Comparison of ENCODE assay signal across 7 mouse cellular contexts in the genomic region with DNA sequence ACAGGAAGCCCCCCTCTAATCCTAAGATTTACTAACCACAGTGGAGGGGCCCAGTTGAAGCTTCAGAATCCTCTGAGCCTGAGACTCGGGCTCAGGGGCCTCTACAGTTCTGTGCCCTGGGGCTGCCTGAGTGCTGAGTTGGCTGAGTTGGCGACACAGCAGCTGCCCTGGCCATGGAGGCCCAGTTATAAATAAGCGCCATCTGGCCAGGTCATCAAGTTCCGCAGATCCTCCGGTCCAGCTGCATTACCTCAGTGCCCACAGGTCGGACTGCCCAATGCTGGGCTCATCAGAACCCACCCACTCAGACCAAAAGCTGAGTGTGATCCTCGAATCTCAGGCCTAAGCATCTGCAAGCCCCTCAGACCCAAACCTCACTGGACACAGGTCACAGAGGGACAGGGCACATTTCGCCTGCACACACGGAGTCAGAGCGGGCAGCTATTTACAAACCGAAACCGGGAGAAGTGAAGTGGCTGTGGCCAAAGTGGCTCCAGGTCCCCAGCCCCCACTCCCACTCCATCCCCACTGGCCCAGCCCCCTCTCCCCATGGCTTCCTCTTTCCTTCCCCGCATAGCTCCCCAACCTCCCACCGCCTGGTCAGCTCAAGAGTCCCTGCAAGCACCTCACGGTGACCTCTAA. TPM values are rescaled to one million over a fixed set of nuclear protein-coding genes. Genes with fewer than 3 reads are reported as not detected.
A peak's percentile ranks its signal among the peaks of the same experiment; 100 is the strongest.
DNase-seq lines count a peak whose midpoint lies in the region; ATAC-seq and TF ChIP-seq lines count a peak whose summit lies in the region.

No protein-coding gene starts in this region.

- peaks cover 95% of the 10 kb centered on the region for H3K4me1 ChIP-seq in megakaryocyte, embryonic 14.5 days

- 0 out of 2 replicates have a peak, but pooled peaks have one; percentile 8 for ATAC-seq in common myeloid progenitor, adult 5-6 weeks (replicated peaks; ENCODE audit: low read depth, poor library complexity, severe bottlenecking)

- H3K27ac ChIP-seq in left cerebral cortex, adult 2 months, result peak overlapping the region; percentile 55; the same call in 1 of the 2 replicates

- H3K4me3 ChIP-seq in left cerebral cortex, adult 2 months, result no peak overlapping the region
- H3K4me3 ChIP-seq in megakaryocyte, embryonic 14.5 days (replicated peaks), result peak overlapping the region; percentile 82

- intact Hi-C loops in left cerebral cortex, adult 2 months (cut with DNase I), result no loop called here
- intact Hi-C loops in left cerebral cortex, postnatal 14 days (cut with DNase I), result no loop called here
- intact Hi-C loops in gastrocnemius, postnatal 14 days (cut with DNase I; ENCODE audit: low total_unique reads), result no loop called here

- H3K9me3 ChIP-seq in megakaryocyte, embryonic 14.5 days, result no peaks in the 10 kb centered on the region

- no peak for TF ChIP-seq CTCF in left cerebral cortex, adult 2 months (IDR thresholded peaks at IDR 0.05)

- H3K36me3 ChIP-seq in megakaryocyte, embryonic 14.5 days (replicated peaks; ENCODE audit: low read length), result peaks cover 3% of the 10 kb centered on the region

- no peak for DNase-seq in left cerebral cortex, adult 2 months (ENCODE audit: extremely low spot score in 1 of 2, low spot score in 2 of 2)
- no peak for DNase-seq in left cerebral cortex, postnatal 14 days (ENCODE audit: low spot score in 2 of 2)
- peak; percentile 76 for DNase-seq in gastrocnemius, postnatal 14 days
- DNase-seq in ovary, postnatal 36 days (ENCODE audit: low spot score), result no peak
- no peak for DNase-seq in adrenal gland, adult 8-10 months

- H3K27me3 ChIP-seq in megakaryocyte, embryonic 14.5 days (replicated peaks), result no peaks in the 10 kb centered on the region

RNA-seq across cellular contexts. Expression of a gene that starts 2.1 kb away (rescaled TPM):
- 1 to 10 TPM; 3.4 to 4.8 TPM for total RNA-seq in left cerebral cortex, adult 2 months (2021)
- total RNA-seq in left cerebral cortex, postnatal 14 days (2021), result 1 to 10 TPM; 4.3 to 4.7 TPM
- 64.4 and 74.3 TPM in 2 replicates for total RNA-seq in common myeloid progenitor, adult 5-6 weeks (2017)
- total RNA-seq in gastrocnemius, postnatal 14 days (2021), result 1 to 10 TPM; 1.5 to 2.1 TPM
- 24.1 and 123 TPM in 2 replicates for polyA plus RNA-seq in megakaryocyte, embryonic 14.5 days (2012; ENCODE audit: insufficient read depth, low replicate concordance)
- total RNA-seq in adrenal gland, adult 8-10 months (2022), result 1 to 10 TPM; 6.3 to 9.6 (median 7.9) TPM

RNA-seq across cellular contexts. Expression of a gene that starts 14.1 kb away (rescaled TPM):
- total RNA-seq in left cerebral cortex, adult 2 months (2021), result 10 to 100 TPM; 30.1 to 32.3 TPM
- 10 to 100 TPM; 26.2 to 32.9 TPM for total RNA-seq in left cerebral cortex, postnatal 14 days (2021)
- total RNA-seq in common myeloid progenitor, adult 5-6 weeks (2017), result 8.9 and 10.7 TPM in 2 replicates
- 10 to 100 TPM; 21.7 to 25.9 TPM for total RNA-seq in gastrocnemius, postnatal 14 days (2021)
- 28.0 and 30.3 TPM in 2 replicates for polyA plus RNA-seq in megakaryocyte, embryonic 14.5 days (2012; ENCODE audit: insufficient read depth, low replicate concordance)
- 10 to 100 TPM; 31.4 to 57.3 (median 43.5) TPM for total RNA-seq in adrenal gland, adult 8-10 months (2022)

RNA-seq across cellular contexts. Expression of a gene that starts 30.5 kb away (rescaled TPM):
- 100 to 1,000 TPM; 205 to 207 TPM for total RNA-seq in left cerebral cortex, adult 2 months (2021)
- 100 to 1,000 TPM; 203 to 208 TPM for total RNA-seq in left cerebral cortex, postnatal 14 days (2021)
- 227 and 246 TPM in 2 replicates for total RNA-seq in common myeloid progenitor, adult 5-6 weeks (2017)
- 100 to 1,000 TPM; 279 to 288 TPM for total RNA-seq in gastrocnemius, postnatal 14 days (2021)
- polyA plus RNA-seq in megakaryocyte, embryonic 14.5 days (2012; ENCODE audit: insufficient read depth, low replicate concordance), result 29.3 and 127 TPM in 2 replicates
- total RNA-seq in adrenal gland, adult 8-10 months (2022), result 100 to 1,000 TPM; 172 to 187 (median 179) TPM

RNA-seq across cellular contexts. Expression of a gene that starts 33.6 kb away (rescaled TPM):
- total RNA-seq in left cerebral cortex, adult 2 months (2021), result under 1 TPM; 0.33 to 0.43 TPM
- 1 to 10 TPM in 1 of 2 experiments, under 1 TPM in 1; 0.91 to 1.8 TPM for total RNA-seq in left cerebral cortex, postnatal 14 days (2021)
- 0.09 and 0.15 TPM in 2 replicates for total RNA-seq in common myeloid progenitor, adult 5-6 weeks (2017)
- total RNA-seq in gastrocnemius, postnatal 14 days (2021), result under 1 TPM in 1 of 2 experiments, not detected in 1; 0.09 TPM
- polyA plus RNA-seq in megakaryocyte, embryonic 14.5 days (2012; ENCODE audit: insufficient read depth, low replicate concordance), result 0.20 TPM in 1 of 2 replicates, not detected in the other
- under 1 TPM; 0.09 to 0.62 (median 0.26) TPM for total RNA-seq in adrenal gland, adult 8-10 months (2022)

RNA-seq across cellular contexts. Expression of a gene that starts 48.9 kb away (rescaled TPM):
- total RNA-seq in left cerebral cortex, adult 2 months (2021), result under 1 TPM; 0.44 to 0.57 TPM
- under 1 TPM; 0.24 to 0.36 TPM for total RNA-seq in left cerebral cortex, postnatal 14 days (2021)
- total RNA-seq in common myeloid progenitor, adult 5-6 weeks (2017), result 3.9 and 5.0 TPM in 2 replicates
- total RNA-seq in gastrocnemius, postnatal 14 days (2021), result 10 to 100 TPM; 22.4 to 23.0 TPM
- 6.0 and 10.3 TPM in 2 replicates for polyA plus RNA-seq in megakaryocyte, embryonic 14.5 days (2012; ENCODE audit: insufficient read depth, low replicate concordance)
- 1 to 10 TPM; 1.6 to 7.5 (median 3.5) TPM for total RNA-seq in adrenal gland, adult 8-10 months (2022)
